Mouse (Mus musculus) heart, postnatal 36 days (tissue): ENCODE results near the gene Gm5142. TPM values are rescaled to one million over a fixed set of nuclear protein-coding genes. Genes with fewer than 3 reads are reported as not detected.

Experiments
- total RNA-seq, 2 experiments: library from RNA; stranded (reverse); gene quantifications; 2 replicates each; pipeline ENCODE4 v1.2.3; 2021

Gm5142 gene
- total RNA-seq, 2 experiments from 2014 or later: not detected

Other genes starting within 250 kb of the Gm5142 start
- not detected for gene 1700129C05Rik, start 35.9 kb downstream of the Gm5142 start, total RNA-seq
- gene Rcbtb1, start 22.5 kb upstream of the Gm5142 start, total RNA-seq: 10 to 100 TPM in 1 of 2 experiments, 1 to 10 TPM in 1; 9.2 to 14.0 TPM
- gene Gm6904, start 81.5 kb upstream of the Gm5142 start, total RNA-seq: not detected
- gene Phf11a, start 118.8 kb upstream of the Gm5142 start, total RNA-seq: under 1 TPM; 0.22 to 0.27 TPM
- 1 to 10 TPM in 1 of 2 experiments, under 1 TPM in 1; 0.64 to 1.6 TPM for gene Phf11b, start 162.6 kb upstream of the Gm5142 start, total RNA-seq
- gene Phf11d, start 186.7 kb upstream of the Gm5142 start, total RNA-seq: 1 to 10 TPM; 5.7 to 9.5 TPM
- under 1 TPM; 0.76 to 0.86 TPM for gene Phf11c, start 216.6 kb upstream of the Gm5142 start, total RNA-seq